Mouse (Mus musculus): ENCODE data around the gene Pabpc4l. TPM values are rescaled to one million over a fixed set of nuclear protein-coding genes. Genes with fewer than 3 reads are reported as not detected.
"Not testable (repeated sequence)": the region's sequence is repeated elsewhere in the genome, so short reads cannot be mapped to it uniquely, and the experiment has no call there.

Gene Pabpc4l
- polyA plus RNA-seq (2012; rRNA removed), result 0.25 and 0.29 TPM in 2 replicates

DNA sequence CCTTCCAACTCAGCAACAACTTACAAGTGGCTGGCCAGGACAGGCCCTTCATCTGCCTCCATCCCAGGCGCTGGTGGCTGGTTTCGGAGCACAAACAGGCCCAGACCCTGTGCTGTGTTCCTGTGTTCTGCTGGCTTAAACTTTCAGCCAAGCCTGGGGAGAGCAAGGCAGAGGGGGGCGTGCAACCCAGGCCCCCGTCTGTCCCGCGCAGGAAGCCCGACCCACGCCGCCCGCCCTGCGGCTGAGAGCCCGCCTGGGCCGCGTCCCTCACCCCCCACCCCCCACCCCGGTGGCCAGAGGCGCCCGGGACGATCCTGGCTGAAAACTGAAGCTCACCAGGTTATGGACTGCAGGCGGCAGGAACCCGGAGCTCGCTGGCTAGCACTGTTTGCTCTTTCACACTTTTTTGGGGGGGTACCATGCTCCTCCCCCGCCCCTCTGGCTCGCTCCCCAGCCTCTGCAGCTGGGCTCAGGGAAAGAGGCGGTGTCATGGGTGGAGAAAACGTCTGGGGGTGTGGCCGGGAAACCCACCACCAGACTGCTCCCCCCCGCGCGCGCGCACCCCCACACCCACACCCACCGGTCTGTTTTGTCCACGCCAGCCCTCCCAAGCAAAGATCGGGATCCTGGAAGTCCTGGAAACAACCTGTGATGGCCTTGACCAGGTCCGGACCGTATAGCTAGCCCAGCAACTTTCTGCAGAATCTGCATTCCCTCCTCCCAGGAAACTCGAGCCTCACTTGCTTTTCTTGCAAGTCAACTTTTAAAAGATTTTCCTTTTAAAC lies at the start of gene Pabpc4l:
Gene Pabpc4l (minus strand): TSS at position 739 of the 785 bp plus-strand sequence.
- no peak within 1 kb of the TSS for H3K27ac ChIP-seq (ENCODE audit: insufficient read depth, low read length)
- TF ChIP-seq CTCF (IDR thresholded peaks at IDR 0.05; ENCODE audit: extremely low read depth, insufficient read depth, low read length) (no peak), POLR2A (IDR thresholded peaks at IDR 0.05; ENCODE audit: extremely low read depth, insufficient read depth, low read length) (no peak)
- no peaks in the 10 kb centered on the region for H3K4me1 ChIP-seq (ENCODE audit: control insufficient read depth, insufficient read depth, low read length)
- H3K4me3 ChIP-seq (ENCODE audit: insufficient read depth, low read length), result peak within 1 kb of the TSS; percentile 29

DNA sequence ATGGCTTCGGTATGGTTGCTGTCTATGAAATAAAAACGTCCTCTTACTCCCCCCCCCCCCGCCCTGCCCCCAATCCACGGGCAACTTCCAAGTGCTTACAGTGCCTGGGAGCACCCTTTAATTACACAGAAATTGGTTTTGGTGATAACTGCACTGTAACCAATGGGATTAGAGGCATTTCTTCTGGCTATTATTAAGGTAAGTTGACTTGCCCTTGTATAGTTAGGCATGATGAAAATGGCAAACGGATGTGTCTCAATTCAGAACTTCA lies 42.9 kb upstream of the Pabpc4l start:
- no peak overlapping the region for H3K4me3 ChIP-seq (ENCODE audit: insufficient read depth, low read length)
- TF ChIP-seq CTCF (IDR thresholded peaks at IDR 0.05; ENCODE audit: extremely low read depth, insufficient read depth, low read length) (no peak), POLR2A (IDR thresholded peaks at IDR 0.05; ENCODE audit: extremely low read depth, insufficient read depth, low read length) (no peak)
- H3K27ac ChIP-seq (ENCODE audit: insufficient read depth, low read length), result no peak overlapping the region
- H3K4me1 ChIP-seq (ENCODE audit: control insufficient read depth, insufficient read depth, low read length), result no peaks in the 10 kb centered on the region

DNA sequence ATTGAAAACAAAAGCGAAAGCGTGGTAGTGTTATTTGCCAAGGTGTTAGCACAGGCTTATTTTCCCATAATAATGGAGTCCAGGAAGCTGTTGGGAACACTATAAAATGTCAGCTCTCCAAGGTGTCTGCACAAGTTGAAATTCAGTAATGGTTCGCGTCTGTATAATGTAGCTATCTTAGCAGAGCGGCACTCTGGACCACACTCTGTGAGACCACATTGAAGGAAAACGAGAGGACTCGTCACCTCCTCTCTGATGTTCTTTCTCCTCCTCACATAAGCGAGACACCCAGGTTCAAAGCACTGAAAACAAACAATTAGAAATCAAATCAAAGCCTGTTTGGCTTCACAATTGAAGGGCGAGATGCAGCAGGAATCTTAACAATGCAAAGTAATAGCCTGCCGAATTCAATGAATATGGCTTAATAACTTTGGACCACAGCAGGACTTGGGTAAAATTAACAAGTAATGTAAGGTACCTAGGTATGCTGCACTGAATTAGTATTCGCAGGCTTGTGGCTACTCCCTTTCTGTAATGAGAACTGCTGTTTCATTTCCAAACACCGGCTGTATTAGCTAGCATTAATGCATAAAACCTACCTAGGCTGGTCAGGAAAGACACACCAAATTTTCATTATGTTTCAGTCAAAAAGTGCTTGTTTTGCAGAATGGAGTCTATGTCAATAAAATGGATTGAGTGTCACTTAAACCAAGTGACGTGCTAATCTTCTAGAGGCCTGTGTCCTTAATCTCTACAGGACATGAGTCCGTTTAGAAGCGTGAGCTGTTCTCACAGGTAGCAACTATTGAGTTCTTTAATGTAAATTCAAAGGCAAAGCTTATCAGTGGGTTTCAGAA lies 42.3 kb upstream of the Pabpc4l start:
- TF ChIP-seq POLR2A (IDR thresholded peaks at IDR 0.05; ENCODE audit: extremely low read depth, insufficient read depth, low read length) (no peak), CTCF (IDR thresholded peaks at IDR 0.05; ENCODE audit: extremely low read depth, insufficient read depth, low read length) (no peak)
- Histone ChIP-seq H3K27ac (ENCODE audit: insufficient read depth, low read length) (no peak overlapping the region), H3K4me1 (ENCODE audit: control insufficient read depth, insufficient read depth, low read length) (no peaks in the 10 kb centered on the region), H3K4me3 (ENCODE audit: insufficient read depth, low read length) (no peak overlapping the region)

DNA sequence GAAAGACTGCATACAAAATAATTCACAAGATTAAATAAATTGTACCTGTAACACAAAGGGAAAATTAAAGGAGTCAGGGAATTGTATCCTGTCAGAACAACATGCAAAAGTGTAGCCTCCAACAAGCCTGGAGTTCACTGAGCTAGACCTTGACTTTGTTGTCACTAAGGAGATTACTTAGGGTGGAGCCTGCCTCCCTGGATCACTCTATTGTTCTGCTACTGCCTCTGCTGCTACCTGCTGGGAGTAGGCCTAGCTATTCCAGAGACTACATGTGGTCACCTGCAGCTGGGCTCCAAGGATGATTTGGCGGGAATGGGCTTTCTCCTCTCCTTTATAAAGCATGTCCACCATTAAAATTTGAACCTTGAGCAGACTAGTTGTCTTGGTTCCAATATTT lies 38.1 kb upstream of the Pabpc4l start:
- not testable (repeated sequence) for H3K4me3 ChIP-seq (ENCODE audit: insufficient read depth, low read length); H3K27ac ChIP-seq (ENCODE audit: insufficient read depth, low read length)

DNA sequence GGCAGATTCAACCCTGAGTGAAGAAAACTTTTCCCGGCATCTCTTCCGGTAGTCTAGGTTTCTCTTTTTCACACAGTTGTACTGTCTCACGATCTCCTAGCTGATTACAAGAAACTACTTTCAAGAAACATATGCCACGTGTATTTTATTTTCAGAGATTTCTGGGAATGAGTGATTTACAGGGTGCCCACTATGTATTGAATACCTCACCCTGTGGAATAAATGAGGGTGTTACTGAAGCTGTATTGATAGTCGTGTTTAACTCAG lies 180 bp upstream of the Pabpc4l start:
- H3K27ac ChIP-seq (ENCODE audit: insufficient read depth, low read length), result no peak overlapping the region
- TF ChIP-seq CTCF (IDR thresholded peaks at IDR 0.05; ENCODE audit: extremely low read depth, insufficient read depth, low read length), result no peak
- TF ChIP-seq POLR2A (IDR thresholded peaks at IDR 0.05; ENCODE audit: extremely low read depth, insufficient read depth, low read length), result no peak
- no peaks in the 10 kb centered on the region for H3K4me1 ChIP-seq (ENCODE audit: control insufficient read depth, insufficient read depth, low read length)
- peak overlapping the region; percentile 29 for H3K4me3 ChIP-seq (ENCODE audit: insufficient read depth, low read length)

More for the DNA sequence above, 38.1 kb upstream of the Pabpc4l start:
- not testable (repeated sequence) for H3K4me1 ChIP-seq (ENCODE audit: control insufficient read depth, insufficient read depth, low read length)

DNA sequence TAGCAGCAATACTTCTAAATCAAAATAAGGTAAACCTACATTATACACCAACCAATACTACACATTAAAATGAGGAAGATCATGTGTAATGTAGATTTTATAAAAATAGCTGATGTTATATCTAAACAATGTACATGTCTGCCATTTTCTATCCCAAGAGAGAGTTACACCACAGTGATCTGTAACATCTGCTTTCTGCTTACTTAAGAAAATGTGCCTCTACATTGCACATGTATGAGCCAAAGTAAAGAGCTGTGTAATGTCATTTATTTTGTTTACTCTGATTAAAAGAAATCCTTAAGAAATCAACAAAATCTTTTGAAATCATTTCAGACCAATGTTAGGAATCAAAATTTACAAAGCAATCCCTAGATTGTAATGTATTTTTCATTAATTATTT lies 16.6 kb downstream of the Pabpc4l start:
- Histone ChIP-seq H3K4me3 (ENCODE audit: insufficient read depth, low read length) (no peak overlapping the region), H3K27ac (ENCODE audit: insufficient read depth, low read length) (no peak overlapping the region), H3K4me1 (ENCODE audit: control insufficient read depth, insufficient read depth, low read length) (no peaks in the 10 kb centered on the region)
- TF ChIP-seq POLR2A (IDR thresholded peaks at IDR 0.05; ENCODE audit: extremely low read depth, insufficient read depth, low read length), result no peak
- no peak for TF ChIP-seq CTCF (IDR thresholded peaks at IDR 0.05; ENCODE audit: extremely low read depth, insufficient read depth, low read length)

Data from cortical plate, adult 2 months (tissue).